Mouse (Mus musculus) cerebellum, adult (tissue): ENCODE data around the gene Mef2d.
A peak's percentile ranks its signal among the peaks of the same experiment; 100 is the strongest.

Experiments
- ATAC-seq: cut with Nextera tagmentation; 2 replicates; pipeline ENCODE4 v1.9.2; 2017; ENCODE audit warnings: mild to moderate bottlenecking, moderate library complexity, mixed read lengths; ENCODE audit not compliant: insufficient number of reproducible peaks, low FRiP score, low TSS enrichment

Mef2d gene

GRCm38 (mm10) chr3:88136945-88137494, 5.2 kb upstream of the Mef2d start:
- ATAC-seq, result no peak

GRCm38 (mm10) chr3:88137821-88138220, 4.4 kb upstream of the Mef2d start:
- no peak for ATAC-seq

DNA sequence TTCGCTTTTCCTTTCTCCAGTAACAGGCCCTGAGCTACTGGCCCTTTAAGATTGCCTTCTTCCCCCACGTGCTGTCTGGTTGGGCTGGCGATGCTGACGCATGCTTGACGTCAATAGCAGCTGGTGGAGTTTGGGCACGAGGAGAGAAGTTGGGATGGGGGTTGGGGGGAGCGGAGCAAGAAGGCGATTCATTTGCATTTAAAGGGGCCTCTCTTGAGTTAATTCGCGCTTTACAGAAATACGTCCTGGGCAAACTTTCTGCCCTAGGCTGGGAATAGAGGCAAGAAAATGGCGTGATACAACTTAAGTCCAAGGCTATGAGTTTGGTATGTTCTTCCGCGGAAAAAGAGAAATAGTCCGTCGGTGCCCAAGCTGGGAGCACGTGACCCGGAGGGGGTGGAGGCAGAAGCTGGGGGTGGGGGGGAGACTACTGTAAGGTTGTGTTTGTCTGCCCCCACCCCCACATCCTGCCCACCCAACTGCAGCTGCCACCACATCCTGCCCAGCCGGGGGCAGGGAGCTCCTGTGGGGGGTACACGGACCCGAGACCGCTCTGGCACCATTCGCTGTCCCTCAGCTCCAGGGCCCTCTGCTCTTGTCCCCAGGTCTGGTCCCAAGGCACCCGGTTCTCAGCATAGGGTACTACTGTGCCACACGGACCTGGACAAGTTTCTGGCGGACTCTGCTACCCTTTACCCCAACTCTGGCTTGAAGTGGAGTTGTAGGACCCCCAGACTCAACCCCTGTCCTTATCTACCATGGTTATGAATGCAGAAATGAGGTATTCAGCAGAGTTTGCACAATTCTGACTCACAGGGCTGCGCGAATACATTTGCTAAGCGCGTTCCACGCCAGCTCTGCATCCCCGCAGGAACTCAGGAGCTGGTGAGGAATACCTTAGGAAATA, 3.6 kb upstream of the Mef2d start:
- ATAC-seq, result peak; percentile 53; the same call in 1 of the 2 replicates

DNA sequence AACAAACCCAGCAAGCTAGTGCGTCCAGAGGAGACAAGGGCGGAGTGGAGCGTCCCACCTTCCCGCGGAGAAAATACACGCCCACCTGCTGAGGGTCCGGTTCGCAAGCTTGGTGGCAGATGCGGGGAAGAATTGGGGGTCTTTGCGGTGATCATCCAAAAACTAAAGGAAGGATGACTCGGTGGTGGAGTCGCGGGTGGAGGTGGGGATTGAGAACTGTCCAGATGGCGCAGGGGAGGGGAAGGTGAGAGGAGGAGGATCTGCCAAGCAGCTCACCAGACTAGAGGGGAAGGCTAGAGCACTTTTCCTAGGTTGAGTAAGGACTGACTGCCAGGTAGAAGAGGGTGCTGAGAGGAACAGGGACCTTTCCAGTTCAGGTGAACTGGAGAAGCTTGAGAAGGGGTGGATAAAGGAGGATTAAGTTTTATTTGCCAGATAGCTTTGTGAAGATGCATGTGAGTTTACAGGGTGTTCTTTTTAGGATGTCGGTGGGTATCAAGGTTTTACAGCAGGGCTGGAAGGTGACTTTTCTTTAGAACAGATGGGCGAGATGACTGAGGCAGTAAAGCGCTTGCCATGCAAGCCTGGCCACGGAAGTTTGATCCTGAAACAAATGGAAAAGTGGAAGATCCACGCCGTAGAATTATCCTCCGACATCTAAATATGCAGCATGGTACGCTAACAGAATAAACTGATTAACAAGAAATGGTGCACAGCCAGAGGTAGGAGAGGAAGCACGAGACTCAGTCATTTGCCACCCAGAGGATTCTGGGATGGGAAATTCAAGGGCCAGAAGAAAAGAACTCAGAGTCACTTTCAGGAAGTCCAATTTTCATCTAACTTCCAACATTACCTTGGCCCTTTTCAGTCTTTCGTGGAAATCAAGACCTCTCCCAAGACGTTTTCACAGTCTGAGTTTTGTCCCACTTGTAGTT, 2.7 kb upstream of the Mef2d start:
- ATAC-seq, result peak; percentile 27; the same call in 1 of the 2 replicates

DNA sequence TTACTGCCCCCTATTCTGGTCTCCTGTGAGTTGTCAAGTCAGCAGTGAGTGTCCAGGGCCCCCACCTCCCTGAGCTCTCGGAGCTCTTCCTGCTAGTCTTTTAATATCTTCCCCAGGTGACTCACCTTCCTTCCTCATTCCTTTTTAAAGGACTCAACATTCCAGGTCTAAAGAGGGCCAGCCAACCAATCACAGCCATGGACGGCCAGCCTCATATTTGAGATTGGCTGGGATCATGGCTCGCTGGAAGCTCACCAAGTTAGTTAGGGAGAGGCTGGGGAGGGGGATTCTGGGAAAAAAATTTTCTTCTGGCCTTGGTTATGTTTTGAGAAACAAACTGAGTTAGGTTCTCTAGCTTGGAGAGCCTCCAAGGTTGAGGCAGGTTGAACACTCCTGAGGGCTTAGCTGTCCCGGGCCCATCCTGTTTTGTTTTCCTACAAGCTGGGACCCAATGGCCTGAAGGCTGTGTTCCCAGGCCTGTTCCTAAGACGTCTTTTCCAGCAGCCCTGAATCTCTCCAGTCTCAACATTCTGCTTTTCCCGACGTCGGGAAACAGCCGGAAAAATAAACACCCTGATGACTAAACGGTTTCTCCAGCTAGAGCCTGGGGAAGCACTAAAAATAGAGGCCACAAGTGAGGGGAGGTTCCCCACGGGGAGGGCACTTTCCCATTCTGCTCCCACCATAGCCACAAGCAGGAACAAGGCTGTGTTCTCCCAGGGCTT, 1.8 kb upstream of the Mef2d start:
- no peak for ATAC-seq

DNA sequence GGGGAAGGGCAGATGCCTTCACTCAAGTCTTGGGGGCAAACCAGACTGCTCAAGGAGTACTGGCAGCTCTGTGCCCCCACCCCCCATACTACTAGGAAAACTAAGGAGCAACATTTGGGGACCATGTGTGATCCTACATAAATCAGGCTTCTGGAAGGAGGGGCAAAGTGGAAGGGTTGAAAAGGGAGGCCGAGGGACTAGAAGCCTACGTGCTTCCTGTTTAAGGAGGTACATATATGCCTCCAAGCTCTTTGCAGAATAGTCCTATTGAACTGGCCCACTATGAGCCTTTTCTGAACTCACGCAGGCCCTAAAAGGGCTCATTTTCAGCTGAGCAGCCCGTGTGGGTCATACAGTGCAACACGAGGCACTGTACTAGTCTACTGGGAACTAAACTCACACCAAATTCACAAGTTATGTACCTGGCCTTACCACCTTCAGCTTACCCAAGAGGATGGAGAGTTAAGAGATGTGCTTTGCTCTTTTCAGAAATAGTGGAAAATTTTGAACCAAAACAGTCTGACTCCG, 1.2 kb upstream of the Mef2d start:
- ATAC-seq, result no peak

DNA sequence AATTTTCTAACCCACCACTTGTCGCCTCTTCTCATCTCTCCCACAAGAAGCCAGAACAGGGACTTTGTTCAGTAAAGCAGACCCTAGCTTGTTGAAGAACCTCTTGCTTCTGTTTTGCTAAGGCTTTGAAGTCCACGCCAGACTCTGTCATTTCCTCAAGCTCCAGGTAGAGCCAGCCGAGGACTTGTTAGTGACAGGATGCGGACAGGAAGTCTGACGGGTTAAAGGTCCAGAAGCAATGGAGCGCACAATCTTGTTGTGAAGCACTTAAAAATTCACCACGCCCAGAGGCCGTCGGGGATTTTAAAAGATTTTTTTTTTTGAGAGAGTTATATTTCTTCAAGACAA, 759 bp upstream of the Mef2d start:
- no peak for ATAC-seq

DNA sequence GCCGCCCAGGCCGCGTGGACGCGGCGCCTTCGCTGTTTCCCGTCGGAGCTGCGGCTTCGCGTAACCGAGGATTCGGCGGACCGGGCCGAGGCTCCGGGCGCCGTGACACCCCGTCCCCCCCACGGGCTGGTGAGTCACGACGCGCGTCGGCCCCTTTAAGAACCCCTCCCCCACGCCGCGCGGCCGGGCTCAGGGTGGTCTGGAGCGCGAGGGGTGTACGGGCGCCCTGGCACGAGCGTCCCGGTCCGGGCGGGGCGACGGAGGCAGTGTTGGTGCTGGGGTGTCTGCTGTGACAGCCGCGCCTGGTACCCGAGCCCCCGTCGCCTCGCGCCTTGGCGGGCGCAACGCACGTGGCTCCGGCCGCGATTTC, 359 bp downstream of the Mef2d start:
- ATAC-seq, result peak; percentile 4; the same call in 1 of the 2 replicates

- ATAC-seq, result no peak
Observed at GRCm38 (mm10) chr3:88142916-88143771, 972 bp downstream of the Mef2d start.

GRCm38 (mm10) chr3:88143961-88144486, 1.9 kb downstream of the Mef2d start:
- no peak for ATAC-seq

DNA sequence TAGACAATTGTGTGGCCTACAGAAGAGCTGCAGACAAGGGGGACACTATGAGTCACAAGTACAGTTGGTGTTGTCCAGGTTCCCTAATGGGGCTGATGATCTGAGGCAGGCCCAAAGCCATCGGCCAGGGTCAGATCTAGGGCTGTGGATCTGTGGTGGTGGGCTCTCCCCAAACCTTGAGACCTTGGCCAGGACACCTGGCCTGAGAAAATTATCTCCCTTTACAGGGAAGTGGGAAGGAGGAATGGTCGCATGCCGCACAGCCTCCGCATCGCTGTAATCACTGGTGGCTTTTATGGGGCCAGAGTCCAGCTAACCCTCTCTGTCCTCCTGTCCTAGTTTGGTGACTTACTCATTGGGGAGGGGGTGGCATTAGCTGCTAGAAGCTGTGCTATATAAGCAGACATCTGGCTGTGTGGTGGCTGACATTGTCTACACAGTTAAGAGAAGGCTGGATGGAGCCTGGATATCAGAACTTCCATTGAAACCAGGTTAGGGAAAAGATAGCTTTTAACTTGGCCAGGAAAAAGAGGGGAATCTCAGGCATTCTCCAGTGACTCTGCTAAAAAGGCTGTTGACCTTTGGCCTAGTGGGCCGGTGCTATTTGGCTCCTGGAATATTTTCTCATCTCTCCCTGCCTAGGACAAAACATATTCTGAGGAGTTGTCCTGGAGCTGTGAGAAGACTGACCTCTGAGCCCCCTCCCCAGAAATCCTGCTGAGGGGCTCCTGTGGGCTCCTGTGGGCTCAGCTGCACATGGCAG, 2.7 kb downstream of the Mef2d start:
- ATAC-seq, result no peak

DNA sequence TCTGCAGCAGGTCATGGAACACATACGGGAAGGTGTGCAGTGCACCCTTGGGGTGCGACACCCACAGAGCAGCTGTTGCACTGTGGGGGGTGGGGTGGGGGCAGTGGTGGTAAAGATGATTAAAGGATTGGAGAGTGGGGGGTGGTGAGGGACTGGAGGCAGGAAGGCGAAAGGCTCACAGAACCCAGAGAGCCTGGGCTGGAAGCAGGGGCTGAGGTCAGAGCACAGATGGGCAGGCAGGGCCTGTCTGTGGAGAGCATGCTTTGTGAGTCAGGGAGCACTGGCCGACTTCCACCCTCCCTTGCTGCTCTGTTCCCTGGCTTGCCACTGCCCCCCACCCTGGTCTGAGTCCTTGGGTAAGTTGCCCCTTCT, 3.2 kb downstream of the Mef2d start:
- ATAC-seq, result no peak

- no peak for ATAC-seq
Observed at GRCm38 (mm10) chr3:88145952-88146351, 3.8 kb downstream of the Mef2d start.

GRCm38 (mm10) chr3:88146376-88147112, 4.4 kb downstream of the Mef2d start:
- no peak for ATAC-seq

GRCm38 (mm10) chr3:88147444-88147843, 5.3 kb downstream of the Mef2d start:
- no peak for ATAC-seq

DNA sequence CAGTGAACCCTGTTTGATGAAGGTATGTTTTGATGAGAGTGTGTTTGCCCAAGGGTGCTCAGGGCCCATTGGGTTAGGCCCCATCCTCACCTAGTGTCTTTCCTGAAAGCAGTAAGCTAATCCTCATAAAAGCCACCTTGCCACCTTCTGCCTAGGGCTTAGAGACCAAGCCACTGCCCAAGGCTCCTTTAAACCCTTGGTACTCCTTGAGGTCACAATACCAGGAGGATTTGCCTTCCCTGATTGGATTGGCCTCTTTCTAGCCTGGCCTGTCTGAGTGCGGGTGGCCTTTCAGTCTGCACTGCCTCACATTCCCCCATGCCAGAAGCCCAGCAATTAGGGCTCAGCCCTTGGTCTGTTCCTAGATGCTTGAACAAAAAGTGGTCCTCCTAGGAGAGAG, 5.7 kb downstream of the Mef2d start:
- ATAC-seq, result no peak

GRCm38 (mm10) chr3:88148354-88148753, 6.2 kb downstream of the Mef2d start:
- no peak for ATAC-seq
